Mouse (Mus musculus) CH12F3 (cell line): Measurements from ENCODE around the gene Slc25a22.

Experiments
- in situ Hi-C: fragments of 300-500 bp; cut with MboI; formaldehyde crosslinking; loops from 2 replicates; pipeline ENCODE4 v1.14.3; 2020; ENCODE audit warnings: low sequenced_read_pairs

Gene Slc25a22

GRCm38 (mm10) chr7:141387807-141388486 lies 49.7 kb downstream of the Slc25a22 start:
- in situ Hi-C loops = no loop called here

DNA sequence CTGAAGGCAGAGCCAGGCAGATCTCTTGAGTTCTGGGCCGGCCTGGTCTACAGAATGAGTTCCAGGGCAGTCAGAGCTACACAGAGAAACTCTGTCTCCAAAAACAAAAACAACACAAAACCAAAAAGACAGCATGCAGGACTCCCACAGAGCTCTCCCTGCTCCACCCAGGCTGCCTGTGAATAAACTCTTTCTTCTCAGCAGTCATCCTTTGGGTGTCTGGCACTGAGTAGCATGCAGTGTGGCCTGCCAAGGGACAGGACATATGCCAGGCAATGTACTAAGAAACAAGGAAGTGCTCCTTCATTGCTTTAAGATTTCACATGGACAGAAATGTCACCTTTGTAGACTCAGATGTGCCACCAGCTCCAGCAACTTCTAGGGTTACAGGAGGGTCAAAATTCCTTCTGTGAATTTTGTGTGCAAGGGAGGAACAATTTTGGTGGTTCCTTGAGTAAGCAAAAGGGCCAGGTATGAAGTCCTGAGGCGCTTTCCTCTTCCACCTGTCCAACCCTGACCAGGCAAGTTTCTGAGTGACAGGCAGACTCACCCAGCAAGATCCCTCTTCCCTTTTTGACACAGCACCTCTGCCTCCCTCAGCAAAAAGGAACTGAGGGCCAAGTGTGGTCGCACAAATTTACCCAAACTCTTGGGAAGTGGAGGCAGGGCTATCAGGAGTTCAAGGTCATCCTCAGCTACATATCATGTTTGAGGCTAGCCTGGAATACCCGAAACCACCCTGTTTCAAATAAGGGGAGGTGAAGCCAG lies 56.4 kb downstream of the Slc25a22 start:
- in situ Hi-C loops = no loop called here
